Mouse (Mus musculus): ENCODE data around the gene Olfr801. TPM values are rescaled to one million over a fixed set of nuclear protein-coding genes. Genes with fewer than 3 reads are reported as not detected.

Olfr801 gene
- polyA plus RNA-seq, 1 experiment: not detected

- WGBS: 10% methylated on average over 1 of the region's 1 CpGs
- Histone ChIP-seq H3K27ac (ENCODE audit: insufficient read depth, low read depth, low read length) (no peak overlapping the region), H3K4me1 (ENCODE audit: control insufficient read depth, insufficient read depth, low read length) (no peaks in the 10 kb centered on the region), H3K4me3 (ENCODE audit: insufficient read depth, low read depth, low read length) (no peak overlapping the region)
- TF ChIP-seq CTCF (IDR thresholded peaks at IDR 0.05; ENCODE audit: insufficient read depth, low read depth, low read length): no peak
- no peak for TF ChIP-seq POLR2A (IDR thresholded peaks at IDR 0.05; ENCODE audit: insufficient read depth, low read depth, low read length)
Observed at GRCm38 (mm10) chr10:129621724-129622123, 51.9 kb downstream of the Olfr801 start.

Other genes with a start within 250 kb of the Olfr801 start
- not detected in 2 replicates for gene Olfr786, start 246.6 kb downstream of the Olfr801 start, polyA plus RNA-seq (2012; ENCODE audit: insufficient read depth, insufficient read length, low replicate concordance, missing spikeins)
- gene Olfr787, start 212.0 kb downstream of the Olfr801 start, polyA plus RNA-seq (2012; ENCODE audit: insufficient read depth, insufficient read length, low replicate concordance, missing spikeins): not detected in 2 replicates
- gene Olfr788, start 202.9 kb downstream of the Olfr801 start, polyA plus RNA-seq (2012; ENCODE audit: insufficient read depth, insufficient read length, low replicate concordance, missing spikeins): not detected in 2 replicates
- gene Olfr789, start 189.1 kb downstream of the Olfr801 start, polyA plus RNA-seq (2012; ENCODE audit: insufficient read depth, insufficient read length, low replicate concordance, missing spikeins): not detected in 2 replicates
- gene Olfr790, start 175.4 kb downstream of the Olfr801 start, polyA plus RNA-seq (2012; ENCODE audit: insufficient read depth, insufficient read length, low replicate concordance, missing spikeins): not detected in 2 replicates
- gene Olfr791, start 152.1 kb downstream of the Olfr801 start, polyA plus RNA-seq (2012; ENCODE audit: insufficient read depth, insufficient read length, low replicate concordance, missing spikeins): not detected in 2 replicates
- gene Olfr792, start 134.7 kb downstream of the Olfr801 start, polyA plus RNA-seq (2012; ENCODE audit: insufficient read depth, insufficient read length, low replicate concordance, missing spikeins): not detected in 2 replicates
- not detected in 2 replicates for gene Olfr794, start 106.2 kb downstream of the Olfr801 start, polyA plus RNA-seq (2012; ENCODE audit: insufficient read depth, insufficient read length, low replicate concordance, missing spikeins)
- gene Olfr796, start 61.3 kb downstream of the Olfr801 start, polyA plus RNA-seq (2012; ENCODE audit: insufficient read depth, insufficient read length, low replicate concordance, missing spikeins): not detected in 2 replicates
- not detected in 2 replicates for gene Olfr798, start 45.9 kb downstream of the Olfr801 start, polyA plus RNA-seq (2012; ENCODE audit: insufficient read depth, insufficient read length, low replicate concordance, missing spikeins)
- not detected in 2 replicates for gene Olfr799, start 36.4 kb downstream of the Olfr801 start, polyA plus RNA-seq (2012; ENCODE audit: insufficient read depth, insufficient read length, low replicate concordance, missing spikeins)
- not detected in 2 replicates for gene Olfr800, start 16.2 kb downstream of the Olfr801 start, polyA plus RNA-seq (2012; ENCODE audit: insufficient read depth, insufficient read length, low replicate concordance, missing spikeins)
- not detected in 2 replicates for gene Olfr802, start 14.3 kb upstream of the Olfr801 start, polyA plus RNA-seq (2012; ENCODE audit: insufficient read depth, insufficient read length, low replicate concordance, missing spikeins)
- gene Olfr803, start 20.4 kb upstream of the Olfr801 start, polyA plus RNA-seq (2012; ENCODE audit: insufficient read depth, insufficient read length, low replicate concordance, missing spikeins): not detected in 2 replicates
- not detected in 2 replicates for gene Olfr804, start 29.3 kb upstream of the Olfr801 start, polyA plus RNA-seq (2012; ENCODE audit: insufficient read depth, insufficient read length, low replicate concordance, missing spikeins)
- gene Olfr805, start 55.5 kb upstream of the Olfr801 start, polyA plus RNA-seq (2012; ENCODE audit: insufficient read depth, insufficient read length, low replicate concordance, missing spikeins): not detected in 2 replicates
- not detected in 2 replicates for gene Olfr806, start 68.1 kb upstream of the Olfr801 start, polyA plus RNA-seq (2012; ENCODE audit: insufficient read depth, insufficient read length, low replicate concordance, missing spikeins)
- gene Olfr807, start 83.9 kb upstream of the Olfr801 start, polyA plus RNA-seq (2012; ENCODE audit: insufficient read depth, insufficient read length, low replicate concordance, missing spikeins): not detected in 2 replicates
- not detected in 2 replicates for gene Olfr808, start 91.6 kb upstream of the Olfr801 start, polyA plus RNA-seq (2012; ENCODE audit: insufficient read depth, insufficient read length, low replicate concordance, missing spikeins)
- gene Olfr809, start 100.8 kb upstream of the Olfr801 start, polyA plus RNA-seq (2012; ENCODE audit: insufficient read depth, insufficient read length, low replicate concordance, missing spikeins): not detected in 2 replicates
- gene Olfr810, start 121.1 kb upstream of the Olfr801 start, polyA plus RNA-seq (2012; ENCODE audit: insufficient read depth, insufficient read length, low replicate concordance, missing spikeins): not detected in 2 replicates
- not detected in 2 replicates for gene Olfr811, start 130.5 kb upstream of the Olfr801 start, polyA plus RNA-seq (2012; ENCODE audit: insufficient read depth, insufficient read length, low replicate concordance, missing spikeins)
- not detected in 2 replicates for gene Olfr812, start 172.2 kb upstream of the Olfr801 start, polyA plus RNA-seq (2012; ENCODE audit: insufficient read depth, insufficient read length, low replicate concordance, missing spikeins)
- not detected in 2 replicates for gene Olfr813, start 181.5 kb upstream of the Olfr801 start, polyA plus RNA-seq (2012; ENCODE audit: insufficient read depth, insufficient read length, low replicate concordance, missing spikeins)
- gene Olfr814, start 206.0 kb upstream of the Olfr801 start, polyA plus RNA-seq (2012; ENCODE audit: insufficient read depth, insufficient read length, low replicate concordance, missing spikeins): not detected in 2 replicates
- gene Olfr815, start 232.0 kb upstream of the Olfr801 start, polyA plus RNA-seq (2012; ENCODE audit: insufficient read depth, insufficient read length, low replicate concordance, missing spikeins): not detected in 2 replicates
- gene Olfr816, start 241.7 kb upstream of the Olfr801 start, polyA plus RNA-seq (2012; ENCODE audit: insufficient read depth, insufficient read length, low replicate concordance, missing spikeins): not detected in 2 replicates